Mouse (Mus musculus) heart, embryonic 16.5 days (tissue): ENCODE results near the gene Inpp5k. TPM values are rescaled to one million over a fixed set of nuclear protein-coding genes. Genes with fewer than 3 reads are reported as not detected.

Experiments
- ATAC-seq: fragments of 200-750 bp; cut with Nextera tagmentation; replicated peaks from 2 replicates; pipeline ENCODE4 v1.8.0; 2017; ENCODE audit warnings: moderate number of reproducible peaks; ENCODE audit not compliant: insufficient read depth, low FRiP score; ENCODE audit errors: extremely low read depth
- H3K27ac ChIP-seq: fragments of 300-500 bp; sonication (generic); 2 replicates; pipeline ENCODE4 v1.5.1; 2014; ENCODE audit warnings: mild to moderate bottlenecking, low read length, control low read depth, moderate library complexity
- H3K27me3 ChIP-seq: fragments of 300-500 bp; sonication (generic); 2 replicates; pipeline ENCODE4 v1.6.1; 2014; ENCODE audit warnings: low read length, mixed read lengths; ENCODE audit not compliant: control insufficient read depth, insufficient read depth
- H3K36me3 ChIP-seq: fragments of 300-500 bp; sonication (generic); 2 replicates; pipeline ENCODE4 v1.6.1; 2014; ENCODE audit not compliant: control insufficient read depth, insufficient read depth
- H3K4me1 ChIP-seq: fragments of 300-500 bp; sonication (generic); 2 replicates; pipeline ENCODE4 v1.6.1; 2014; ENCODE audit warnings: low read length, mixed read lengths; ENCODE audit not compliant: control insufficient read depth, insufficient read depth
- H3K4me2 ChIP-seq: fragments of 300-500 bp; sonication (generic); 2 replicates; pipeline ENCODE4 v1.6.1; 2014; ENCODE audit warnings: low read depth, mild to moderate bottlenecking, control low read depth, low read length
- H3K4me3 ChIP-seq: fragments of 300-500 bp; sonication (generic); 2 replicates; pipeline ENCODE4 v1.5.1; 2014; ENCODE audit warnings: mild to moderate bottlenecking, control low read depth, low read length
- H3K9ac ChIP-seq: fragments of 300-500 bp; sonication (generic); 2 replicates; pipeline ENCODE4 v1.6.1; 2014; ENCODE audit warnings: low read length, control low read depth
- H3K9me3 ChIP-seq: fragments of 300-500 bp; sonication (generic); replicated peaks from 2 replicates; pipeline ENCODE4 v1.6.1; 2016; ENCODE audit warnings: low read length; ENCODE audit not compliant: control insufficient read depth
- WGBS: fragments of 180-500 bp; shearing (Covaris S2); extraction: QIAGEN DNeasy Blood & Tissue Kit; methylation state at CpG from one replicate; pipeline ENCODE4 v1.1.7; 2014; 5-methylcytosine and 5-hydroxymethylcytosine counted together
- polyA plus RNA-seq: library from polyadenylated mRNA; unstranded; fragments of >200 nt; fragmentation: Nextera tagmentation; extraction: Ambion mirVana; gene quantifications from 2 replicates; pipeline ENCODE4 v1.2.1, GENCODE M21; 2015

The Inpp5k gene
- polyA plus RNA-seq, 1 experiment from 2014 or later, result 31.1 TPM

DNA sequence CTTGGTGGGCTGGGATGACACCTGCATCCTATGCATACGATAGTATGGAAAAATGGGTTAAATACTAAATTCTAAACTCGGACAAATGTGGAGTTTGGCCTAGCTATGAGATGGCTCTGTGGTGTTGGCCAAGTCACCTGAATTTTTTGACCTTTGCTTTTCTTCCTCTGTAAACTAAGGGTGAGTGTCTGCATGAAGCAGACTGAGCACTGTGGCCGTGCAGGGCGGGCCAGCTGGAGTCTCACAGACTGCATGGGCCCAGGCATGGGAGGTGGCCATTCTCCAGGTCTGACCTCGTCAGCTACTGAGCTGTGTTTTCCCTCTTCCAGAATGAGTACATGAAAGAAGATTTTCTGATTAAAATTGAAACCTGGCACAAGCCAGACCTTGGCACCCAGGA, 22.0 kb upstream of the Inpp5k start:
- WGBS, result 90% methylated on average over 5 of the region's 5 CpGs
- ATAC-seq, result no peak
- Histone ChIP-seq H3K4me2 (no peak overlapping the region), H3K9me3 (no peaks in the 10 kb centered on the region), H3K36me3 (peaks cover 34% of the 10 kb centered on the region), H3K9ac (no peak overlapping the region), H3K4me1 (no peaks in the 10 kb centered on the region), H3K27me3 (no peaks in the 10 kb centered on the region), H3K4me3 (no peak overlapping the region), H3K27ac (no peak overlapping the region)

DNA sequence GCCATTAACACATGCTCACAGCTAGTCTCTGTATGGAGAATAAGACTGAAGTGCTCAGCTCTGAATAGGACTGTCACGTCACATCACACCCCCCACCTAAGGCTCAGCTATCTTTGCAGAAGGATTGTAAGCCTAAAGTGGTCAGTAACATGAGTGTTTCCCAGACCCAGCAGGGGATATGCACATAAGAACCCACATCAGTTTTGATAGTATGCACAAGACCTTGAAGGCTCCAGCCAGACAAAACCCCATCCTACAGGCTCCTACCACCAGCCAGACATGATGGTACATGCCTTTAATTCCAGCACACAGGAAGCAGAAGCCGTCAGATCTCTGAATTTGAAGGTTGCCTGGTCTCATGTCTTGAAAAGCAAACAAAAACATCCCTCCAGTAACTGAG, 20.8 kb upstream of the Inpp5k start:
- 71% methylated on average over 2 of the region's 2 CpGs for WGBS
- H3K9me3 ChIP-seq, result no peaks in the 10 kb centered on the region
- no peak overlapping the region for H3K27ac ChIP-seq
- ATAC-seq, result no peak
- H3K36me3 ChIP-seq, result peaks cover 38% of the 10 kb centered on the region
- no peak overlapping the region for H3K4me3 ChIP-seq
- H3K27me3 ChIP-seq, result no peaks in the 10 kb centered on the region
- H3K9ac ChIP-seq, result no peak overlapping the region
- no peaks in the 10 kb centered on the region for H3K4me1 ChIP-seq
- no peak overlapping the region for H3K4me2 ChIP-seq

- Histone ChIP-seq H3K4me1 (peaks cover 2% of the 10 kb centered on the region), H3K27me3 (no peaks in the 10 kb centered on the region), H3K4me3 (no peak overlapping the region), H3K9ac (no peak overlapping the region), H3K36me3 (peaks cover 46% of the 10 kb centered on the region), H3K27ac (no peak overlapping the region), H3K9me3 (no peaks in the 10 kb centered on the region), H3K4me2 (no peak overlapping the region)
- no peak for ATAC-seq
- 100% methylated on average over 1 of the region's 1 CpGs for WGBS
Observed at GRCm38 (mm10) chr11:75614769-75615168, 16.0 kb upstream of the Inpp5k start.

- whole genome bisulfite sequencing, result 89% methylated on average over 2 of the region's 2 CpGs
- no peak for ATAC-seq
- H3K9me3 ChIP-seq, result no peaks in the 10 kb centered on the region
- H3K9ac ChIP-seq, result no peak overlapping the region
- no peaks in the 10 kb centered on the region for H3K27me3 ChIP-seq
- peaks cover 8% of the 10 kb centered on the region for H3K4me1 ChIP-seq
- H3K27ac ChIP-seq, result no peak overlapping the region
- H3K36me3 ChIP-seq, result peaks cover 40% of the 10 kb centered on the region
- no peak overlapping the region for H3K4me2 ChIP-seq
- no peak overlapping the region for H3K4me3 ChIP-seq
Observed at GRCm38 (mm10) chr11:75615556-75615955, 15.2 kb upstream of the Inpp5k start.

DNA sequence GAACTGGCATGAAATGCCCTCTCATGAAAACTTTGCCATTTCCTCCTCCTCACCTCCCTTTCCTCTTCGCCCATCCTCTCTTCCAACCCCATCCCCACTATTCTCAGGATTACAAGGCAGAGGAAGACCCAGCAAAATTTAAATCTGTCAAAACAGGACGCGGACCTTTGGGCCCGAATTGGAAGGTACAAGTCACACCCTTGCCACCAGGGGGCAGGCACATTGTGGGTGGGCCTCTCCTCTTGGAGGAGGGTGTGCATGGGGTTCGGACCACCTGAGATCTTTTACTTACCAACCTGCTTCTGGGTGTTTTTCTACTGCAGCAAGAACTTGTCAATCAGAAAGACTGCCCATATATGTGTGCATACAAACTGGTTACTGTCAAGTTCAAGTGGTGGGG, 11.7 kb upstream of the Inpp5k start:
- Histone ChIP-seq H3K9me3 (no peaks in the 10 kb centered on the region), H3K4me2 (no peak overlapping the region), H3K27me3 (no peaks in the 10 kb centered on the region), H3K27ac (peak overlapping the region; percentile 89), H3K4me3 (no peak overlapping the region), H3K4me1 (peaks cover 39% of the 10 kb centered on the region), H3K36me3 (peaks cover 27% of the 10 kb centered on the region), H3K9ac (no peak overlapping the region)
- 83% methylated on average over 5 of the region's 5 CpGs for WGBS
- no peak for ATAC-seq

DNA sequence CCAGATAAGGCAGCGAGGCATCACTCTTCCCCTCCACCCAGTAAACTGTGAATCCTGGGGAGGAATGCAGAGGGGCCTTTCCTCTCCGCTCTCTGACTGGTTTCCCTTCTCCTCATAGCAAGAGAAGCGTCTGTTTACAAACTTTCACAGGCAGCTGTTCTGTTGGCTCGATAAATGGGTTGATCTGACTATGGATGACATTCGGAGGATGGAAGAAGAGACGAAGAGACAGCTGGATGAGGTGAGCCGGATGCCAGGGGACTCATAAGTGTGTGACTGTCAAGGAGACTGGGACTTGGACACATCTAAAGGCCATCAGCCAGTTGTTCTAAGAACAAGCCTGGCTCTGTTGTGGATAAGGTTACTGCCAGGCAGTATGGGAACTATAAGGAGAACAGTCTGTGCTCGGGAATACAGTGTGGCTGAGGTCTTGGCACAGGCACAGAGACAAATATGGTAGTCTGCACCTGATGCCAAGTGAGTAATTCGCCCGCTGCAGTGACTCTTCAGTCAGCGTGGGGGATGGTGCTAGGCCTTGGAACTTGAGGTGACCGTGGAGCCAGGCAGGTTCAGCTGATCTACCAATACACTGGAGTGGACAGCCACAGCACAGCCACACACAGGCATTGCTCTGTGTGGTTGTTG, 10.5 kb upstream of the Inpp5k start:
- peaks cover 21% of the 10 kb centered on the region for H3K36me3 ChIP-seq
- peak overlapping the region; percentile 45 for H3K9ac ChIP-seq
- 64% methylated on average over 12 of the region's 12 CpGs for WGBS
- ATAC-seq, result peak; percentile 68
- H3K4me2 ChIP-seq, result no peak overlapping the region
- H3K4me1 ChIP-seq, result peaks cover 49% of the 10 kb centered on the region
- H3K27me3 ChIP-seq, result no peaks in the 10 kb centered on the region
- H3K9me3 ChIP-seq, result no peaks in the 10 kb centered on the region
- H3K27ac ChIP-seq, result peak overlapping the region; percentile 89
- no peak overlapping the region for H3K4me3 ChIP-seq

GRCm38 (mm10) chr11:75621426-75621825, 9.4 kb upstream of the Inpp5k start:
- peak overlapping the region; percentile 45; the same call in 1 of the 2 replicates for H3K9ac ChIP-seq
- H3K4me3 ChIP-seq, result no peak overlapping the region
- peaks cover 24% of the 10 kb centered on the region for H3K36me3 ChIP-seq
- no peaks in the 10 kb centered on the region for H3K27me3 ChIP-seq
- 81% methylated on average over 2 of the region's 2 CpGs for WGBS
- no peak overlapping the region for H3K4me2 ChIP-seq
- ATAC-seq, result no peak
- H3K9me3 ChIP-seq, result no peaks in the 10 kb centered on the region
- peak overlapping the region; percentile 89 for H3K27ac ChIP-seq
- H3K4me1 ChIP-seq, result peaks cover 49% of the 10 kb centered on the region

GRCm38 (mm10) chr11:75622588-75623329, 8.0 kb upstream of the Inpp5k start:
- Histone ChIP-seq H3K27me3 (no peaks in the 10 kb centered on the region), H3K4me2 (no peak overlapping the region), H3K9me3 (no peaks in the 10 kb centered on the region), H3K4me1 (peaks cover 49% of the 10 kb centered on the region), H3K9ac (no peak overlapping the region), H3K4me3 (no peak overlapping the region), H3K27ac (peak overlapping the region; percentile 99), H3K36me3 (peaks cover 20% of the 10 kb centered on the region)
- 40% methylated on average over 2 of the region's 2 CpGs for WGBS
- no peak for ATAC-seq

DNA sequence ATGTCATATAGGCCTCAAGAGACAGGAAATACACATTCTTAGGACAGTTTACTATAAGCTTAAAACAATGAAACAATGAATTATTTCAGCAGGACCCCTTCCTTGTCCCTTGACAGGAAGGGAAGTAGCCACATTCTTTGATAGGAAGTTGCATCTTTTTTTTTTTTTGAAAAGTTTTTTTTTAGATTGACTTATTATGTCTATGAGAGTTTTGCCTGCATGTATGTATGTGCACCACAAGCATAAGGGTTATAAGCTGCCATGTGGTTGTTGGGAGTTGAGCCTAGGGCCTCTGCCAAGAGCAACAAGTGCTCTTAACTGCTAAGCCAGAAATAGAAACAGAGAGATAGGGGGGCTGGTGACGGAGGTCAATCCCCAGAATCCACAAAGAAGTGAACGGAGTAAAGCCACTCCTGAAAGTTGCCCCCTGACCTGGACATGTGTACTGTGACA, 6.7 kb upstream of the Inpp5k start:
- Histone ChIP-seq H3K9me3 (no peaks in the 10 kb centered on the region), H3K36me3 (peaks cover 23% of the 10 kb centered on the region), H3K4me2 (peak overlapping the region; percentile 38; the same call in 1 of the 2 replicates), H3K27me3 (no peaks in the 10 kb centered on the region), H3K9ac (peak overlapping the region; percentile 56), H3K4me3 (no peak overlapping the region), H3K27ac (peak overlapping the region; percentile 99), H3K4me1 (peaks cover 49% of the 10 kb centered on the region)
- peak; percentile 75 for ATAC-seq
- WGBS, result 16% methylated on average over 2 of the region's 2 CpGs
